Mouse (Mus musculus) heart, adult 8-10 months (tissue): ENCODE data around the gene Khdc4. TPM values are rescaled to one million over a fixed set of nuclear protein-coding genes. Genes with fewer than 3 reads are reported as not detected.
"Not testable (repeated sequence)": the region's sequence is repeated elsewhere in the genome, so short reads cannot be mapped to it uniquely, and the experiment has no call there.

Source experiments
- DNase-seq: peaks from one replicate; pipeline ENCODE4 v3.0.0; 2022; ENCODE audit warnings: low spot score
- total RNA-seq, 4 experiments: library from RNA; stranded (reverse); gene quantifications; 2 replicates each; pipeline ENCODE4 v1.2.4; 2022

Khdc4 gene
- total RNA-seq, 4 experiments from 2014 or later: 26.3 to 31.5 (median 27.8) TPM

GRCm38 (mm10) chr3:88655619-88656018 lies 30.0 kb upstream of the Khdc4 start:
- DNase-seq: no peak

- DNase-seq: no peak
Measured at GRCm38 (mm10) chr3:88658441-88659127, 27.0 kb upstream of the Khdc4 start.

- no peak for DNase-seq
Measured at GRCm38 (mm10) chr3:88659798-88660197, 25.8 kb upstream of the Khdc4 start.

DNA sequence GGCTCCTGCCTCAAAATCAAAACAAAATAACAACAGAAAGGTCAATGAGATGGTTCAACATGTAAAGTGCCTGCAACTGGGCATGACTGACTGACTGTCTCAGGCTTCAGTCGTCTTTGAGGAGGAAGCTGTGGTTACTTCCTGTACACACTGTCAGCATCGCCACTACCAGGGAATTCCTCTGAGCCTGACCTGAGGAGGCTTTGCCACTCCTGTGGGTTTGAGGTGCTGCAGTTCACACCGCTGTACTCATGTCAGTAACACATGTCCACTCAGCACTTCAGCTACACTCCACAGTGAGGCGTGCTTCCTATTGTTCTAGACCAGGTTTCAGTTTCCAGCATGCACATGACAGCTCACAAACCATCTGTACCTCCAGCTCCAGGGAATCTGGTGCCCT lies 21.5 kb upstream of the Khdc4 start:
- no peak for DNase-seq

- peak; percentile 90 for DNase-seq
Measured at GRCm38 (mm10) chr3:88677399-88677798, 8.2 kb upstream of the Khdc4 start.

GRCm38 (mm10) chr3:88683814-88684213 lies 1.8 kb upstream of the Khdc4 start:
- no peak for DNase-seq

DNA sequence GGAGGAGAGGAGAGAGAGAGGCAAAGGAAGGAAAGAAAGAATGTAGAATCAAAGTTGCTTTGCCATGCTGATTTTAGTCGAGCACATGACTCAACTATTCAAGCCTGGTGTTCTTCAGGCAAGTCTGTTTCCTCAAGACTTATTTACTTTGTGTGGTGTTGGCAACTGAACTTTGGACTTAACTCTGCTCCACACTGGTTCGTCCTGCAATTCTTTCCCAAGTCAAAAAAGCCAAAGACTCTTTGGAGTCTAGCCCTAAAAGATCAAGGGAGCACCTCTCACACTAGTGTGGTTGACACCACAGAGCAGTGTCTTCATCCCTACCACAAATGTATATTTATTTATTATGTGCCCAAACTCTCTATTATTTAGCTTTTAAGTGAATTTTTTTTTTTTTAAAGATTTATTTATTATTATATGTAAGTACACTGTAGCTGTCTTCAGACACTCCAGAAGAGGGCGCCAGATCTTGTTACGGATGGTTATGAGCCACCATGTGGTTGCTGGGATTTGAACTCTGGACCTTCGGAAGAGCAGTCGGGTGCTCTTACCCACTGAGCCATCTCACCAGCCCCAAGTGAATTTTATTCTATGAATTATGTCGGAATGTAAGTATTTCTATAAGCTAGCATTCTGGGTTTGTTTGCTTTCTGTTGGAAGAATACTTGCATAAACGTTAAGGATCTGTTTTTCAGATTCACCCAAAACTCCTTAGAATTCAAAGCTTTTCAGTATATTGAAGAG lies 1.2 kb upstream of the Khdc4 start:
- no peak for DNase-seq

DNA sequence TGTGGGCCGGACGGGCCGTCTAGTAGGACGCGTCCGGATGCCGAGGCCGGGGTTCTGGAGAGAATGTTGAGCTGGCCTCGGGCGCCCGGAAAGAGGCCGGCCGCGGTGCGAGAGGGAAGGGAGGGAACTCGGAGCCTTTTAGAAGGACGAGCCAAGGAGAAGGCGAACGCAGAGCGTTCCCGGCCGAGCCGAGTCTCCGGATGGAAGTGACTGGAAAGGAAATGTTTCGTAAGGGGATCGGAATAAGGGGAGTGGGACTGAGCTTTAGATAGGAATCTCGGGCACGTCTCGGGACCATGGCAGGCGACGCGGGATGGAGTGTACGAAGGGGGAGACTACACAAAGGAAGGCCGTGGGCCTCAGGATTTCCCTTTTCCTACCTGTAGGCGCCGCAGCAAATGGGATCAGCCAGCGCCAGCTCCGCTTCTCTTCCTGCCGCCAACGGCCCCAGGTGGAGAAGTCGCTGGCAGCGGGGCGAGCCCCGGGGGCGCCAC lies 402 bp downstream of the Khdc4 start:
- no peak for DNase-seq

- DNase-seq: no peak
Measured at GRCm38 (mm10) chr3:88686734-88687611, 1.4 kb downstream of the Khdc4 start.

GRCm38 (mm10) chr3:88689079-88689478 lies 3.5 kb downstream of the Khdc4 start:
- no peak for DNase-seq

DNA sequence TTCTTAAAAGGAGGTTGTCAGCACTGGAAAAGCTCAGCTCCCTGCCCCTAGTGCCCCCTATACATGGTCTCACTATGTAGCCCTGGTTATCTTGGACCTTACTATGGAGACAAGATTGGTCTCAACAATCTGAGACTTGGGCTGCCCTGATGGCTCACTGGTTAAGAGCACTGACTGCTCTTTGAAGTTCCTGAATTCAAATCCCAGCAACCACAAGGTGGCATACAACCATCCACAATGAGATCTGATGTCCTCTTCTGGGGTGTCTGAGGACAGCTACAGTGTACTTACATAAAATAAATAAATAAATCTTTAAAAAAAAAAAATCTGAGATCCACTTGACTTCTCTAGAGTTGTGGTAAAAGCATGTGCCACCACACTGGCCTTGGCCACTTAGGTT lies 9.9 kb downstream of the Khdc4 start:
- DNase-seq: no peak

GRCm38 (mm10) chr3:88698051-88698450 lies 12.4 kb downstream of the Khdc4 start:
- no peak for DNase-seq

DNA sequence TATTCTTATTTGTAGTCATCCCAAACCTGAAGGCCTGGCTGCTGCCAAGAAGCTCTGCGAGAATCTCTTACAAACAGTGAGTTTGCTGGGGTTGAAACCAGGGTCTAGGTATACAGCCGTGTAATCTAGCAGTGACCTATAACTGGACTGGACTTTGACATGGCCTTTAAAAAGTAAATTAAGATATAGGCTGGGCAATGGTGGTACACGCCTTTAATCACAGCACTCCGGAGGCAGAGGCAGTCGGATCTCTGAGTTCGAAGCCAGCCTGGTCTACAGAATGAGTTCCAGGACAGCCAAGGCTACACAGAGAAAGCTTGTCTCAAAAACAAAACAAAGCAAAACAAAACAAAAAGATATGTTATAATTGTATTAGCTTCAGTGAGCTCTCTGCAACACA lies 13.2 kb downstream of the Khdc4 start:
- no peak for DNase-seq

DNA sequence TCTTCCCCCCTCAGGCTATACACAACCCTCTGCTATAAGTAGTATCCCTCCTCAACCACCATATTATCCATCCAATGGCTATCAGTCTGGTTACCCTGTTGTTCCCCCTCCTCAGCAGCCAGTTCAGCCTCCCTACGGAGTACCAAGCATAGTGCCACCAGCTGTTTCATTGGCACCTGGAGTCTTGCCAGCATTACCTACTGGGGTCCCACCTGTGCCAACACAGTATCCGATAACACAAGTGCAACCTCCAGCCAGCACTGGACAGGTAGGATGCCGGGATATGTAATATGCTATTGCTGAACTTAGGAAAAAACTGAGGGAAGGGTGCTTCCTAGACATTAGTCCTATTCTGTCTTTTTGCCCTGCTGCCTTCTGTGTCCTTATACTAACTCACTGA lies 14.6 kb downstream of the Khdc4 start:
- DNase-seq: no peak

DNA sequence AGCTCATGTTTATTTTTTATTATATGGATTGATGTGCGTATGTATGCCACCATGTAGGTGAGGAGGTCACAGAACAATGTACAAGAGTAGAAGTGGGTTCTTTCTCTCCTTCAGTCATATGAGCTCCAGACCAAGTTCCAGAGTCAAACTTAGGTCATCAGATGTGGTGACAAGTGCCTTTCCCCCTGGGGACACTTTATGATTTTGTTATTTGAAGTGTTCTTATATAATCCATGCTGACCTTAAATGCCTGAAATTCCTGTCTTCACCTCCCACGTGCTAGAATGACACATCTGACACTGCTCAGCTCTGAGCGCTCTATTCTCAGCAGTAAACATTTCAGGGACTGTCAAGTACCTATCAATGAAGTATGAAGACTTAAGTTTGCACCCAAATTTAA lies 15.6 kb downstream of the Khdc4 start:
- no peak for DNase-seq

DNA sequence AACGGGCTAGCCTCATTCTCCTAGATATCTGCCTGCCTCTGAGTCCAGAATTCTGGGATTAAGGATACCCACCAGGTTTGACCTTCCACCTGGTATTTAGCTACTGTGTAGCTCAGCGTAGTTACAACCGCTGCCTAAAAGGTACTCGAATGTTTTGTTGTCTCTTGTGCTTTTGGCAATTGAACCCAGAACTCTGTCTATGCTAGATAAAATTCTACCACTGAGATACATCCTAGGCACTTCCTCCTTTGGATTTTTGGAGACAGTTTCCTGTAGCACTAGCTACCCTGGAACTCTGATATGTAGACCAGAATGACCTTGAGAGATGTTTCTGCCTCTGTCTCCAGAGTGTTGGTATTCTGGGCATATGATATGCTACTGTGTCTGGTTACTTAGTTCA lies 28.1 kb downstream of the Khdc4 start:
- no peak for DNase-seq

DNA sequence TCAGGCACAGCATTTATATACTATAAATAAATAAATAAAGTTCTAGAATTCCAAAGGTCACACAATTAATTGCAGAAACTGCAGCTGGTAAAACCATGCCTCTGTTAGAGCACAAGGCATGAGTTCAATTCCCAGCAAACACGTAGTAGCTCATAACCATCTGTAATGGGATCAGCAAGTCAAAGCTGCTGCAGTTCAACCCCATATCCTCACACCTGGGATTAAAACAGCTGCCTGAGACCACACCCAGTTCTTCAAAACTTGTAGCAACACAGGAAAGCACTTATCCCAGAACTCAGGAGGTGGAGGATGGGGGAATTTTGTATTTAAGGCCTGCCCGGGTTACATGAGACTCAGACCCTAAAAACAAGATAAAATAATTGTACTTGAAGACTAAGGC lies 29.1 kb downstream of the Khdc4 start:
- no peak for DNase-seq

- not testable (repeated sequence) for DNase-seq
Measured at GRCm38 (mm10) chr3:88715716-88716115, 30.1 kb downstream of the Khdc4 start.

- DNase-seq: peak; percentile 79
Measured at GRCm38 (mm10) chr3:88716399-88717197, 31.0 kb downstream of the Khdc4 start, which contains the start of gene Rit1. Gene Rit1 (plus strand): TSS chr3:88716838.

DNA sequence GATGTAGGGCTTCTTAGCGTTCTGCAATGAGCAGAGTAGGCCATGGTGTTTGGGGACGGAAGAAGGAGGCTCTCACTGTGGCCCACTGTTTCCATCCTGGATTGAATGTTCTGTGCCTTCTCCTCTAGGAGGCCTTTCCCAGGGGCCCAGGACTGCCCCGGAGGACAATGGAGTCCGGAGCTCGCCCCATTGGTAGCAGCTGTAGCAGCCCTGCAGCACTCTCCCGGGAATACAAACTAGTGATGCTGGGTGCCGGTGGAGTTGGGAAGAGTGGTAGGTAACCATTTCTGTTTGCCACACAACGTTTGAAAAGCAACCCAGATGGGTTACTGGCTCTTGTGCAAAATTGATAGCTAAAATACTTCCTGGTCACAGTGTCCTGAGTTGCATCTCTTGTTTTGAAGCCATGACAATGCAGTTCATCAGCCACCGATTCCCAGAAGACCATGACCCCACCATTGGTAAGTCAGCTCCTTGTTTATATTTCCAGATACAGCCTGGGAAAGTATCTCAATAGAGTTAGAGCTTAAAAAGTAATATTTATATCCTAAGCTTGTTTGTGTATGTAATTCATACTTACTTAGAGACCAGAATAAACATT lies 31.7 kb downstream of the Khdc4 start:
- DNase-seq: no peak

DNA sequence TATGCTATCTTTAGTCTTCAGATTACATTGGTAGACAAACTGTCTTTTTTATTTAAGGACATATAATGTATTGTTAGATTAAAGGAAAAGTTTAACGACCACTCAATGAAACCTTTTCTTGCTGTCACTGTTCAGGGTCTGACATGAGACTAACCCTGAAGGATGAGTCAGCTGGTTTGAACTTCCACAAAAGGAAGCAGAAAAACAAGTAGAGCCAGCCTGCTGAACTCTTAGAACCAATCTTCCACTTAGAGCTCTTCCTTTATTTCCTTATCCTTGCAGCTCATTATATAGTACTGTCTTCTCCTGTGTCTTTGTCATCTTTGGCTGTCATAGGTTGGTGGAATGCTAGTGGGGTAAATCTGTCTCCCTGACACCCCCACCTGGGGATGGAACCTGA lies 32.2 kb downstream of the Khdc4 start:
- DNase-seq: peak; percentile 24
